Mouse (Mus musculus): ENCODE measurements at regions not wholly inside any gene's neighbourhood (a gene's known extent, or its start where the extent isn't known, plus 50 kb on each side); places are given as distances from the start of the nearest gene placed in this dataset.

- DNase-seq (ENCODE audit: low spot score in 2 of 2): no peak
Measured at GRCm38 (mm10) chr16:74612072-74612471, 200.4 kb upstream of the Robo2 start.

DNA sequence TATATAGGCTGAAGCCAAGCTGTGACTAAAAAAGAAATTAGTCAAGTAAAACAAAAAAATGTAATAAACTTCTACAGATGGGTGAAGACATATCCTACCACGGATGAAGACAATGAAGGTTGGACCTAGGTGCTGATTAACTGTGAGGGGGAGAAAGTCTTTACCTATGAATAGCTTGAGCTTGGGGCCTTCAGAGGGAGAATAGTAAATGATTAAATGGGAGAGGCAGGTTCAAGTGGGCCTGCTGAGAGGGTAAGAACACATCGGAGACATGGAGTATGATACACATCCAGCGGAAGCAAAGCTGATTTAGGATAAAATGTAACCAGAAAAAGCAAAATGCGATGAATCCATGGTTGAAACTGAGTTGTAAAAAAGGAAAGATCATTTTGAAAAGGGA is 197.9 kb upstream of the Robo2 start:
- no peak for DNase-seq (ENCODE audit: low spot score in 2 of 2)

DNA sequence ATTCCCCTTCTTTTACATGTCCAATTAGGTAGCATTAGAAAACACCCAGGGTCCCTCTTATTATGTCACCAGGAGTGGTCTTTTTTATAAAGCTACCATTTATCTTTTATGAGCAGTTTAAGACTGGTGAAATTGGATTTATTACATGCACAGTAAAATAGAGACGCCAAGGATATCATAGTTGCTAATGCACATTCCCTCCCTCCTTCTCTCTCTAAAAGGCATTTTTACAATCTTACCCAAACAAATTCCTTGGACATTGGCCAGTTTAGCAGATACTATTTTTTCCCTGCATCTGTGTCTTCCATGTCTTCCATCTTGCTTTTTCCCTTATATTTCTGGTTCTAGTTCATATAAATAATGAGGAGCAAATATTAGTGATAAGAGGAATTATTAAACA is 186.7 kb upstream of the Robo2 start:
- DNase-seq (ENCODE audit: low spot score in 2 of 2): no peak

- no peak for DNase-seq (ENCODE audit: low spot score in 2 of 2)
Measured at GRCm38 (mm10) chr16:74597735-74598340, 186.2 kb upstream of the Robo2 start.

- no peak for DNase-seq (ENCODE audit: low spot score in 2 of 2)
Measured at GRCm38 (mm10) chr16:74591896-74592295, 180.3 kb upstream of the Robo2 start.

DNA sequence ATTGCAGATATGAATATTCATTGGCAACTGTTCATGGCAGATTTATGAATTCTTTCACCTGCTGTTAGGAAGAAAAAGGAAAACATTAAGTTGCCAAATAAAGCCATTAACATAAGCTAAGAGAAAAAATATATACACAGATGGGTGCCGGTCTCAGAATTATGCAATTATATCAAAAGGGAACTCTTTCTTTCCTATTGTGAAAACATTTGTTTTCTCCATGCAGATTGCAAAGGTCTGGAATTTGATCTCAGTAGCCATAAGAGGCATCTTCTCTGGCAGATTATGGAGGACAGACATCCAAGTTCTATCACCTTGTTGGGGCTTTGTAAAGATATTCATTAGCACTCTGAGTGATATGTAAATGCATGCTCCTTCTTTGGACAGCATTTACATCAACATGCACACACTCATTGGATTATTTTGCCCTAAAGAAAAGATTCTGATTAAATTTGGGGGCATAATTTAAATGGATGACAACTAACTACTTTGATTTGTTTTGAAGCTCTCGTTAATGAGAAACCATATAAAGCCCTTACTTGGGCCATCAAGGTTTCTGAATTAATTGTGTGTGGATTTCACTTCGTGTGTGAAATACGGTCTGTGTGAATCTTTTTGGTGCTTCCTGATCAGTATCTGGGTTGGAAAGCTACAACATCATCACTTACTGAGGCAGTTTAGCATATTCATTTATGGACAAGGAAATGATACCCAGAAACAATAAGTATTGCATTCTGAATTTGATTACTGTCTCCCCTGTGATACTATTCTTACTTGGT is 171.2 kb upstream of the Robo2 start:
- no peak for DNase-seq (ENCODE audit: low spot score in 2 of 2)

DNA sequence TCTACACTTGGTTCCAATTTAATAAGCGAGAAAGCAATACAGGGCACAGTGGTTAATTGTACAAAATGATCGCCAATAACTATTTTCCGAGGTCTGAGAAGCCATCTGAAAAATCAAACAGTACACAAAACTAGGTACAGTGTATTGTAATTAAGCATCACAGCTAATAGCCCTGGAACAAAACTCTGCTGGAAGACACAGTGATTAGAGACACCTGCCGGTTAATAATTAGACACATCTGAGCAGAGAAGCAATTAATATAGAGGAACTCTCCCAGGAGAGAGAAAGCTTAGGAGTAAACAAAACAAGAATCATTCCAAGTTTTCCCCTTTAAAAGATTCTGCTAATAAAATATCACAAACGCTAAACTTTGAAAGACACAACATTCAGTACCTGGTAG is 136.7 kb upstream of the Robo2 start:
- DNase-seq (ENCODE audit: low spot score in 2 of 2): no peak

- no peak for DNase-seq (ENCODE audit: low spot score in 2 of 2)
Measured at GRCm38 (mm10) chr16:74530531-74530930, 118.9 kb upstream of the Robo2 start.

DNA sequence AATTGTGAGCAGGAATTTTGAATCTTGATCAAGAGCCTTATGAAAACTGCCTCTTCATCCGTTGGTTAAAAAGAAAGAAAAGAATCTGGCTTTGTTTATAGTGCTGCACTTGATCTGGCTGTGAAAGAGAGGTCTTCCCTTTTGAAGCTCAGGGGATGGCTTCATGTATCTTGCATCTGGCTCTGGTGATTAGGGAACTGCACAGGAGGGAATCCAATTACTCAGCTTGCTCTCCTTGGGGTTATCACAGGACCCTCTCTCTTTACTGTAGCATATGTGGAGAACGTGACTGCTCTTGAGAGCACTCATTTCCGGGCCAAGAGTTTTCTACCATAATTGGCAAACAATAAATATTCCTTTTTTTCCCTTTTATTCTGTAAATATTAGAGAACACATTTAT is 116.6 kb upstream of the Robo2 start:
- no peak for DNase-seq (ENCODE audit: low spot score in 2 of 2)

DNA sequence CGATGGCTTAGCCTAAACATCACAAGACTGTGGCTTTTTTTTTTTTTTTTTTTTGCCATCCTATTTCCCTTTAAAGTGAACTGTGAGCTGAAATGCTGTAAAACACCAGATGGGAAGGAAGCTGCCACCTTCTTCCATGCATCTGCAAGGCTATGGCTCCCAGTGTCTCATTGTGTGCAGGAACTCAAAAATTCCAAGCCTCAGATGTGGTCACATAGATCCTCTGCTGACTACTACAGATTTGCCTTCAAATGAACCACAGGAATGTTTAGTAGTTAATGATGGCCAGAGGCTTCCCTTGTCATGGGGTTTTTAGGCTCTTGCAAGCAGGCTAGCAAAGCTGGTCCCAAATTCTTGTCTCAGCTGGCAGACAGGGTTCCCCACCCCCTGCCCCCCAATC is 114.9 kb upstream of the Robo2 start:
- DNase-seq (ENCODE audit: low spot score in 2 of 2): no peak

GRCm38 (mm10) chr16:74520501-74520900 is 108.9 kb upstream of the Robo2 start:
- no peak for DNase-seq (ENCODE audit: low spot score in 2 of 2)

- DNase-seq (ENCODE audit: low spot score in 2 of 2): no peak
Measured at GRCm38 (mm10) chr16:74517888-74518287, 106.3 kb upstream of the Robo2 start.

DNA sequence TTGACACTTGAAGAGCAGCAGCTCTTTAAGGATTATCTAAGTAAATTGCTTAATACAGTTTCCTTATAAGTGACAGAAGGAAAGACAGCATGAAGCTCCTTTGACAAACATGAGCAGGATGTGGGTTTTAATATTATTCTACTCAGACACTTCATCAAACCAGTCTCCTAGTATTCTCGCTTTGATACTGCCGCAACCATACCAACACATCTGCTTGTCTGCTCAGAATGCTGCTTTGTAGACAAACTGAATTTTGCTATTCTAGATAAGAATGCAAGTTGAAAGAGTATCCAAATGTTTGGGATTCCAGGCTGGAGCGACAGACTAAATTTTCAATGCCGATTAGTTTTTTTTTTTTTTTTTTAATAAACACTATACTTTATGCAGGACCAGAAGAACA is 105.7 kb upstream of the Robo2 start:
- DNase-seq (ENCODE audit: low spot score in 2 of 2): no peak

DNA sequence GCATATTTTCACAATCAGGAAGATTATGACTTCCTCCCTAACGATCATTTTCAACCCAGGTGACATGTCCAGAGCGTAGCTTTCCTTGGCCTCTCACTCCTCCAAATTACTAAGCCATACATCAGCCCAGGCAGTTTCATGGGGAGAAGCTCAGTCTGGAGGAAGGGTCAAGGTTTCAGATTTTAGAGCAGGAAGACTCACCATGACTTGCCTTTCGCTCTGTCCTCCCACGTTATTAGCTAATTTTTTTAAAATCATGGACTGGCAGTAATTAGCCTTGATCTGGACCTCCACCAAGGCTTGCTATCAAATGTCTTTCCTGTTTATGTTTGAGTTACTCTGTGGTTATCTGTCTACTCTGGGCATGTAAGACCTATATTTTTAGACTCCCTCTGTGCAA is 102.9 kb upstream of the Robo2 start:
- DNase-seq (ENCODE audit: low spot score in 2 of 2): no peak

DNA sequence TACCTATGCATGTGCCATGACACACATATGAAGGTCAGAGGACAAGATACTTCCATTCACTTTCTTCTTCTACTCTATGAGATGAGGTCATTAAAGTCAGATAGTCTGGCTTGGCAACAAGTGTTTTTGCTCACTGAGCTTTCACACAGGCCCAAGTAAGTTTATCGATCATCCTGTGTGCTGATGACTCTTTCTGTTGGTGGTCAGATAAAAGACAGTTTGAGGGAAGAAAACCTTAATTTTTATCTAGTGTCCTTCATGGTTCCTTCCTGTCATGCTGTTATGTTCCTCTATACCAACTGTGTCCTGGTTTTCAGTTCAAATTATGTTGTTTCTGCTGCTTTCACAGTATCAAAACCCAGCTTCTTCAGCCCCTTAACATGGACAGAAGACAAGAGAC is 98.8 kb upstream of the Robo2 start:
- DNase-seq (ENCODE audit: low spot score in 2 of 2): no peak

DNA sequence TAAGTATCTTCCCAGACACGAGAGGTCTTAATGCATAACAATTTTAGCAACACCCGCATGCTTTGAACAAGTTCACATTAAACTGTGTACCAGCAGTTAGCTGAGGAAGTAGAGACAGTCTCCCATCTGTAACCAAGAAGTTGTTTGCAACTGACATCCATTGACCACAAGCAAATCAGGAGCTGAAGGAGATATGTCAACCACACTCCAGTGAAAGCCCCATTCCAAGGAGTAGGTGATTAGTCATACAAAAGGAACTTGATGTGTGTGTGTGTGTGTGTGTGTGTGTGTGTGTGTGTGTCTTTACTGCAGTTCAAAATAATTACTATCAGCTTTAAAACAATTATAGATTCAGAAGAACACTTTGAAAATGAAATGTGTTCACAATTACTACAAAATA is 97.9 kb upstream of the Robo2 start:
- DNase-seq (ENCODE audit: low spot score in 2 of 2): no peak

GRCm38 (mm10) chr16:74506719-74507118 is 95.1 kb upstream of the Robo2 start:
- DNase-seq (ENCODE audit: low spot score in 2 of 2): no peak

DNA sequence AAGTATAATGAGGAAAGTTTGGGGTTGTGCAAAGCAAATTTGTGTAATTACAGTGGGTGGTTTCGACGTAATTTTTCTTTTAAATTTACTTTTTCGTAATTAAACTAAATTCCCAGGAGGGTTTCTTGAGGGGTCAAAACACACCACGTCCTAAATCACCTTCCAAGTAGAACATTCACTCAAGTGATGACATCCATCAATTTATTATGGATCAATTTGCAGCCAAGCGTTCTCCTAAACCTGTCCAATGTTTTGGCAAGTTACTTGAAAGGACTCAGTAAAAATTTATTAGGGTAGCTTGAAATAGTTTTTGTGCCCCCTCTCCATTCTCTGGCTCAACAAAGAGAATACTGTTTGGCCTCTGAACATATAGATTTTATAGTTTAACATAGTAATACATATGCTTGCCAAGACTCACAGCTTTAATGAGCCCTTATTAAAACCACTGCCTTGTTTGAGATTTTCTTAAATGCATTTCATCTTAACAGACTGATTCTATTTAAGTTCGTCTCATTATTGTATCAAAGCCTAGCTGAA is 94.6 kb upstream of the Robo2 start:
- DNase-seq (ENCODE audit: low spot score in 2 of 2): no peak

GRCm38 (mm10) chr16:74504426-74504825 is 92.8 kb upstream of the Robo2 start:
- no peak for DNase-seq (ENCODE audit: low spot score in 2 of 2)

- no peak for DNase-seq (ENCODE audit: low spot score in 2 of 2)
Measured at GRCm38 (mm10) chr16:74500687-74501086, 89.1 kb upstream of the Robo2 start.

GRCm38 (mm10) chr16:74467745-74468420 is 56.3 kb upstream of the Robo2 start:
- DNase-seq (ENCODE audit: low spot score in 2 of 2): no peak

DNA sequence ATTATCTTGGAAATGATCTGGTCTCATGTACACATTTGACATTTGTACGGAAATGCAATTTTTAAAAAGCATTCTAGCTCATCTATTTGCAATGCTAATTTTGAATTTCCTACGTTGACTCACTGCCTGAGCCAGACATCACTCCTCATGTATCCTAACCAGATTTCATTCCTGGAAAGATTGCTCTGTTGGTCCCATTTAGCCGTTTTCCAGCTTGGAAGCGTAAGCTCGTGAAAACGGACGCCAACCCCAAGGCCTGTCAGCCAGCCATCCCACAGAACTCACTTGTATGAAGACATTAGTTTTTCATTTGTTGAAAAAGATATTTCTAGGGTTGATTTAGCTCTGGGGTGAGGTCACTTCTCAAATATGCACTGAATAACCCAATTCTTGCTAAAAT is 55.5 kb upstream of the Robo2 start:
- DNase-seq (ENCODE audit: low spot score in 2 of 2): no peak
